Mouse (Mus musculus) layer of hippocampus, adult 11-12 months (tissue): ENCODE measurements around the gene Letmd1.
"Not testable (repeated sequence)": the region's sequence is repeated elsewhere in the genome, so short reads cannot be mapped to it uniquely, and the experiment has no call there.

Experiments used
- DNase-seq: peaks from one replicate; pipeline ENCODE4 v3.0.0; 2022; ENCODE audit warnings: low spot score

Gene Letmd1

DNA sequence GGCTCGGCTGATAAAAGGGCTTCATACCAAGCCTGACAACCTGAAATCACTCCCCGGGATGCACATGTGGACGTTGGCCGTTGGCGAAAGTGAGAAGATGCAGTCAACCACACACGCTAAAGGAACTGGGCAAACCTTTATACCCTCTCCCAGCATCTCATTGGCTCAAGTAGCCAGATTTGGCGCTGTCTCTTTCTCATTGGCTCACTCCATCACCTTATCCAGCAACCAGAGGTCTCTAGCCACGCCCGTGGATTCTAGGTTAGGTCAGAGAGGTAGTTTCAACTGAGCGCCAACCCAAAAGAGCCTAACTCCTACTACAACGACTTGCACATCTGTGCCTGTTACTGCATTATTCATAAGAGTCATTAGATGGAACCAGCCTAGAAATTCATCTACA, 16.3 kb upstream of the Letmd1 start:
- DNase-seq = no peak

DNA sequence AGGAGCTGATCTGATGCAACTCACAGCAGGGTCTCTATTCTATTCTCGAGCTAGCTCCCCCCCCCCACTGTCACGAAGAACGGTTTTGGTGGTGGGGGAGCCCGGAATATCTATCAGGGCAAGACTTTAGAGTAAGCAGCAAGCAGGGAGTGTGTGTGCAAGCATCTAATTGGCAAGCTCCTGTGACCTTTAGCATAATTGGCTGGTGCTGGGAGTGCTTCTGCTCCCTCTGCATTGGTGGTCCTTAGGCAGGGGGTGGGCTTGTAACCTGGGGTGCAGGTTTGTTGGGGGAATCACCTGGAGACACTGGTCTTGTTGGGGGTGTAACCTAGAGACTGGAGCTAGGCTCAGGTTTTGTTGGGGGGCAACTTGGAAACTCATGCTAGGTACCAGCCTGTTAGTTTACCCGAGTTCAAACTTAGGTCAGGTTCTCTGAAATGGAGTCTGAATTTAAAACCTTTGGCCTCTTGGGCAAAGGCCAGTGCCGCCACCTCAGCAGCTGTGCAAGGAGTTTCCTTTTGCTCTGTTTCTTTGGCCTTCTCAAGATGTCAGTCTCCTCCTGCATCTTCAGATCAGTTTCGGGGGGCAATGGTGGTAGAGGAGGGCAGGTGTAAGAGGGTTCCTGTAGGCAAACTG, 12.3 kb upstream of the Letmd1 start:
- no peak for DNase-seq

DNA sequence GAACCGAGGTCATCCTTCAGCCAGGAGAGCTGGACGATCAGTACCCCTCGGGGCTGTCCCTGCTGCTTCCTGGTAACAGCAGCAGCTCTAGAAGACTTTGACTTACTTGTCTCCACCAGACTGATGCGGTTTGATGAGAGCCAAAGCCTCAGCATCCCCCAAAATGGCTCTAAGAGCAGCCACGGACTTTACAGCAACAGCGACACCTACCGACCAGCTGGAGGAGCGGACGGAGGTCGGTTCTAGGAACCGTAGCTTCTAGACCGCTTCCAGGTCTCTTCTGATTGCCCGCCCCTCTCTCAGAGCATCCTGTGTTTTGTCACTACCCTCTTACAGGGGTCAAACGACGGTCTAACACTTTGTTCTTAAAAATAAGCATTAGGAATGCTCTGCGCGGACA, 11.5 kb upstream of the Letmd1 start:
- peak; percentile 64 for DNase-seq

DNA sequence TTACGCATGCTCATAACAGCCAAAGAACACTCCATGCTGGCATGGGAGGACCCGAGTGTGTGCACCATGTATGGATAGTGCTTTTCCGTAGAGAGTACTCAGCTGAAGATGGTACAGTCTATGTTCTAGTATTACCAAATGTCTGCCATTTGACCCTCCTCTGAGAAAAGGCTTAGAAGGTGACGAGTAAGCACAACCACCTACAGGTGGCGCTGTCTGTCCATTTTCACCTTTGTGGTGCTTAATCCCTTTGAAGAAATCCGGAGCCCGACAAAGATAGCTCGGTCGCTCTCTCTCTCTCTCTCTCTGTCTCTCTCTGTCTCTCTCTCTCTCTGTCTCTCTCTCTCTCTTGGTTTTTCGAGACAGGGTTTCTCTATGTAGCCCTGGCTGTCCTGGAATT, 10.8 kb upstream of the Letmd1 start:
- DNase-seq = peak; percentile 57

DNA sequence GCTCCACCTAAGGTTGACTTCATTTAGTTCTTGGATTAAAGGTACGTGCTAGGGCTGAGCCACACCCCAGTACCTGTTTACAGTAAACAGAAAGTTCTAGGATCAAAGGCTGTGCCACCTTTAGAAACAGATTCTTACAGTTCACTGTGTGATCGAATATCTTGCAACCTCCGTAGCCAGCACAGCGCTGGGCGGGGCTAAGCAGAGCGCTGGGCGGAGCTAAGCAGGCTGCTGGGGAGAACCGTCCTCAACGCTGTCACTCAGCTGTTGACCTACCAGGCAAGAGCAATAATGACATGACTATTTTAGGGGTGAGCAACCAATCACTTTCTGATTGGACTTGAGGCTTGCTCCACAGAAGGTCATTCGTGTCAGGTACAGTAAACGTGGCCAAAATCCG, 7.9 kb upstream of the Letmd1 start:
- no peak for DNase-seq

DNA sequence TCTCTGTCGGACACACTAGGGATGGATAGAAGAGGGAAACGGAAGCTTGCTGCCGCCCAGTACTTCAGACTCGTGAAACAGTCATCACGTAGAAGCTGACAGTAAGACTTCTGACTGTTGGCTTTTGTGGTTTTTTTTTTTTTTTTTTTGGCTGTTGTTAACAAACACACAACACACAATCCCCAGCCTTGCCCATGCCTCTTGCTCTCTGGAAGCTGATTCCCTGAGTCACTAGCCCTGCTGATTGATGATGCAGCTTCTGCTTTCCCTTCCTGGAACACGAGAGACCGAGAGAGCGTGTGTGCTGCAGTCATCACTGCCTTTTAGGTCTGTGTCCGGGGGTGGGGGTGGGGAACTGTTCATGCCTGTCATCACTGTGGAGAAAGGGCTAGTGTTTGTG, 7.2 kb upstream of the Letmd1 start:
- no peak for DNase-seq

DNA sequence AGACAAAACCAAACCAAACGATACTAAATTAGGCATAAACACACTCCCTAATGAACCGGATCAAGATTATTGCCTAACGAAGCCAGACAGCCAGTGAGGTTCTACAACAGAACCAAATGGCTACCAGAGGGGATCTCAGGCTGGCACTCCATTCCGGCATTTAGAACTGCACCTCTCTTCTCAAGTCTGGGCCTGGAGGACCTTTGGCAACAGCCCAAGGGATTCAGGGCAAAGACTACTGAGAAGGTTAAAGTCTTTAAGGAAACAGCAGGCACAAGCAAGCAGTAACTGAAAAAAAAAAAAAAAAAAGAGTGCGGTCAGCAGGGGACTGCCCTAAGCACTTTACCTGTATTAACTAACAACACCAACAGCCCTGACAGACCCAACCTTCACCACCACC, 6.7 kb upstream of the Letmd1 start:
- no peak for DNase-seq

DNA sequence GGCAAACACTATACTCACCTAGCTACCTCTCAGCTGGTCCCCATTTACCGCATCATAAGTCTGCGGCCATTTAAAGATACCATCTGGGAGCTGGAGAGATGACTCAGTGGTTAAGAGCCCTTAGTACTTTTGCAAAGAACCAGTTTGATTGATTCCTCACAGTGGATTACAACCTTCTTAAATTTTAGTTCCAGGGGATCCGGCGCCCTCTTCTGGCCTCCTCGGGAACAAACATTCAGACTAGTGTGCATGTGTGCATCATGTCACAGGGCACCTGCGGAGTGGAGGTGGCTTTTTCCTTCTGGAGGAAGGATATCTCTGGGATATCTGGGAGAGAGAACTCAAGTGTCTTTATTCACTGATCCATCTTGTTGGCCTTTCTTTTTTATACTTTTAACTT, 5.1 kb upstream of the Letmd1 start:
- peak; percentile 77 for DNase-seq

DNA sequence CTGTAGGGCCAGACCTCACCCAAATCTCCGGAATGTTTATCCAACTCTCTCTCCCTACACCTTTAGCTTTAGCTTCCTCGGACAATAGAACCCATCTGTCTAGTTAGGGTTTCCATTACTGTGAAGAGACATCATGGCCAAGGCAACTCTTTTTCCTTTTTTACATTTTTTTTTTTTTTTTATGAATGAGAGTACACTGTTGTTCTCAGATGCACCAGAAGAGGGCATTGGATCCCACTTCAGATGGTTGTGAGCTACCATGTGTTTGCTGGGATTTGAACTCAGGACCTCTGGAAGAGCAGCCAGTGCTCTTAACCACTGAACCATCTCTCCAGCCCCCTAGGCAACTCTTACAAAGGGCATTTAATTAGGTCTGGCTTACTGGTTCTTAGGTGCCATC, 3.4 kb upstream of the Letmd1 start:
- DNase-seq = no peak

DNA sequence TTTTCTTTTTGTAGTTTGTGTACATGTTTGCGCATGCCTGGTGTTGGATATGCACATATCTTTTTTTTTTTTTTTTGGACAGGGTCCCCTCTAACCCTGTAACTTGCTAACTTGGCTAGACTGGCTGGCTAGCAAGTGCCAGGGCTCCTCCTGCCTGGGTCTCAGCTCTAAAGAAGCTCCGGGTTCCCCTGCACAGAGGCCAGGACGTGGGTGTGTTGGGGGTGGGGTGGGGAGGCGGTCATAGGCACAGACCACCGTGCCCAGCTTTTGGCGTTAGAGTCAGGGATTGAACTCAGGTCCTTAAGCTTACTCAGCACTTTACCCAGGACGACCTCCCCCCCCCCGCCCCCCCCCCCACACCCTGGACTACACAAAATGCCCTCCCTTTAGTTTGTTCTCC, 1.1 kb upstream of the Letmd1 start:
- DNase-seq = no peak

DNA sequence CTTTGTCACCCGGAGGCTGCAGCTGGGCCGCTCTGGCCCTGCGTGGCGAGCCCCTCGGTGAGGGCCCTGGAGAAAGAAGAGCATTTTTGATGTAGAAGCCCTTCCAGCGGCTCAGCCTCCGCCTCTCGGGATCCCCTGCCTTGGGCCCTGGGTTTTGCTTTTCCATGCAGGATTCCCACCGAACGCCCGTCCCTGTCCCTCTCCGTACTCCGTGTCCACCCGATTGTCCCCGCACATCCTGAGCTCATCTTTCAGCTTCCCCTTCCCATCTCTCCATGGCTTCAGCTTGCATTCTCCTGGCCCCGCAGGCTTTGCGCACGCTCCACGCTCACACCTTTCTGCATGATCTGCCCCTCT, 344 bp downstream of the Letmd1 start:
- no peak for DNase-seq

DNA sequence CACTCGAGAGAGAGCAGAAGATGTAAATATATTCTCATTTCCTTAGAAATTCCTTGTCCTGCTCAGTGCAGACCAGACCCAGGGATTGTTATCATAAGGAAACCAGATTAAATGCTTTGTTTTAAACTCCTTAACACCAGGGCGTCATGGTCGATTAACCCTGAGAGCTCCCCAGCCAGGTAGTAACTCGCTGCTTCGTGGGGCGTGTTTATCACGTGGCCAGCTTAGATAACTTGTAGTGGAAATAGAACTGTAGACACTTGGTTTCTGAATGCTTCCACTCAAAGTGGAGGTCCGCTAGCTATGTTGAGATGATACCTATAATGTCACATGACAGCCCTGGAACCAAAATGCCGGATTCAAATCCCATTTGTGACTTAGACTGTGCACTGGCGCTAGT, 1.2 kb downstream of the Letmd1 start:
- DNase-seq = no peak

DNA sequence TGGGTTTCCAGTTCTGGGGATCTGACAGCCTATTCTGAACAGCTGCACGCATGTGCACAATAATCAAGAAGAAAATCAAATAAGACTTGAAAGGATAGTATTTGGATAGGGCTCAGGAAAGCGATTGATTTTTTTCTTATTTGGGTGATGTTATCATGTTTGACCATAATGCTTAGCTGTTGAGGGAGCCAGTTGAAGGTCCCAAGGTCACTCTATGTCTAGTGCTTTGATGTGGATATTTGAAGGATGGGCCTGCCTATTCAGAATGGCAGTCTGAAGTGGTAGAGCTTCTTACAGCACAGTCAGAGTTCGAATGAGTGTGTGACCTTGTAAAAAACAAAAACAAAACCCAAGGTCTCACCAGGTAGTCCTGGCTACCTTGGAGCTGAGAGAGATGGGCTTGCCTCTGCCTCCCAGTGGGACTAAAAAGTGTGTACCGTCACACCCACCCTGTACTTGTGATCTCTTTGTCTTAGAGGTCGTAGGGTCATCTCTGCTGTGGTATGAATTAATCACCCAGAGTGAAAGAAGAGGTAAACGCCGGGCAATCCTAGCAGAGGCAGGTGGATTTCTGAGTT, 5.2 kb downstream of the Letmd1 start:
- DNase-seq = no peak

DNA sequence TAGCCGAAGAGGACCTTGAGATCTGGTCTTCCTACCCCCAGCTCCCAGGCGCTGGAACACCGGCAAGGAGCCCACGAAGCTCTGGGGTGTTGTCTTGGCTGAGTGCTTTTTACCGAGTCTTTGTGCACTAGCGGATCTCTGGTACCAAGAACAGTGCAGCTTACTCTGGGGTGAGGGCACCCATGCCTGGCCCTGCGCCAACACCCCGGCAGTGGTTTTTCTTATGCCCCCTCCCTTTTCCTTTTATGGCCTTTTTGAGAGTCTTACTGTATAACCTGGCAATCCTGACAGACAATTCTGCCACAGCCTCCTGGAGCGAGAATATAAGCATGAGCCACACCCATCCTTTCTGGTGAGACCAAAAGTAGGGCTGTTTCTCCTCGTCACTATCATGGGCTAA, 9.5 kb downstream of the Letmd1 start:
- DNase-seq = no peak

DNA sequence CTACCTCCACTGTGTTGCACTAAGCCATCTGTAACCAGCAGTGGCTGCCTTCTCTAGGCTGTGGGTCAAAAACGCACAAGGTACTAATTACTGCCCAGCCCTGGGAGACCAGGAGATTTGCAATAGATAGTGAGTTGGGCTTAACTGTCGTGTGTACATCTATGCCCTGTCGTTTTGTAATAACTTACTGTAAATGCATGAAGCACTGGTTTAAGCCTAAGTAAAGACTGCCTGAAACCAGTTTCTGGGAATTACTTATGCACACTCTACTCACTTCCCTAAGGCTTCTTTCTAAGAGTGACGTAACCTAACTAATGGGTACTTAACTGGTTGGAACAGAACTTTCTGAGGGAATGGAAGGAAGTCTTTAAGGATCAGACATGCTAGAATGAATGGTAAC, 10.1 kb downstream of the Letmd1 start:
- no peak for DNase-seq

DNA sequence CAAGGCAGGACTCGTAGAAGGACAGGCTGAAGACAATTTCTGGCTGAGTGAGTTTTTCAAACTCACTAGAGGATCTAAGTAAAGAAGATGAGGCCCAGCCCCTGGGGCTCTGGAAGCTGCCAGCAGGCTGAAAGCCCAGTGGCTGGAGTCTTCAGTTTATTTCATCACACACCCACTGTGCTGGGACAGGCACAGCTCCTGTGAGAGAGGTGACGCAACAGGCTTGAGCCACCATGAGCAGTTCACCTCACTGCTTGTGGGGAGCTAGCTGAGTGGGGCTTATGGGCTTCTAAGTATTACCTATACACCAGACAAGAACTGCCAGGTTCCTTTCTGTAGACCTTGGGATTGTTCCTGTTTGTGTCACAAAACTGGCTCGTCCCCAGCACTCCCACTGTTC, 16.8 kb downstream of the Letmd1 start:
- no peak for DNase-seq

DNA sequence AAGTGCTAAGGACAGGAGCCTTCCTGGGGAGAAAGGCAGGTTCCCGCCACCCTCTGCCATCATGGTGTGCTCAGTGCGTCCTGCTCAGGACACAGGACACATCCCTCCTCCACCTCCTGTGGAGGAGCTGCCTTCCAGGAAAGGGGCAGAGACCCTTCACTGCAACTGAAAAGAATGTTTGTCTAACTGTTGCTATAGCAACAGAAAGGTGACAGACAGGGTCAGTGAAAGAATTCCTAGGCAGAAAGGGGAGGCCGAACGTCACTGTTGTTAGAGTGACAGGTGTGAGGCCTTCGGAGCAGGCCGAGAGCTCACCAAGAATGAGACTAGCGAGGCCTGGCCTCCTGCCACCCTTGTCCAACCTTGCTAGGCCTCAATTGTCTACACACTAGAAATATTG, 17.6 kb downstream of the Letmd1 start:
- no peak for DNase-seq

DNA sequence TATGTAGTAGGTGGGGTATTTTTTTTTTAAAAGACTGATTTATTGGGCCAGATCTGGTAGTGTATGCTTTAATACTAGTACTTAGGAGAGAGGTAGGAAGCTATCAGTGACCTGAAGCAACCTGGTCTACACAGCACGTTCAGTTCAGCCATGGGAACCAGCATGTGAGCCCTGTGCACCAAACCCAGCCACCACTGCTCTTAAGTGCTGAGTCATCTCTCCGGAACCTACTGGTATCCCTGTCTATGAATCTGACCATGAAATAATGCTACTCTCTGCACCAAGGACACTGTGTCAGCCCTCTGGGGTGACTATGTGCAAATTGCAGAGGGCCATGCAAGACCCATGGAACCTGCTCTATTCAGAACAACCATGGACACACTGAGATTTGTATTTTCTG, 18.2 kb downstream of the Letmd1 start:
- DNase-seq = no peak

DNA sequence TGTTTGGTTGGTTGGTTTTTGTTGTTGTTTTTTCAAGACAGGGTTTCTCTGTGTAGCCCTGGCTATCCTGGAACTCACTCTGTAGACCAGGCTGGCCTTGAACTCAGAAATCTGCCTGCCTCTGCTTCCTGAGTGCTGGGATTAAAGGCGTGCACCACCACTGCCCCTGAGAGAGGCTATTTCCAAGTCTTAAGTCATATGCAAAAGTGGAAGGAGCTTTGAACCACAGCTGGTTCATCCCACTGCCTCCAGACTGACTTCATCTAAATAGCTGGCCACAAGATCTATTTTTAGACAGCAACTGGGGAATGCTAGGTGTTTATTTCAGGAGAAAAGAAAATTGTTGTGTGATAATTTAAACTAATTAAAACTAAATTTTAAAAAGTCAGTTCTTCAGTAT, 19.5 kb downstream of the Letmd1 start:
- DNase-seq = not testable (repeated sequence)

DNA sequence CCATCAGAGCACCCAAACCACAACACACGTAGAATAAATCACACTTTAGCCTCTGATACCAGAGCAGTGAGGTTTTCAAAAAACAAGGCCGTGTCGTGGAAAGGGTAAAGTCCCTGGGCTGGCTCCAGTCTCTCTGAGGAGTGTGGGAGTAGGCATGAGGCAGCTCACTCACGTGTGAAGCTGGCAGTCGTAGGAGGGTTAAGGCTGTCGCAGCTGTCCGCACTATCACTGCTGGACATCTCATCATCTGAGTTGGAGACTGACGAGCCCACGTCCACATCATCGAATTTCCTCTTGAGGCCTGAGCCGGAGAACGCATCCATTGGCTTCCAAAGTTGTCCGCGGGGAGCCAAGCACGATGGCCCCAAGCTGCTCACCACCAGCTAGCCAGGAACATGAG, 20.4 kb downstream of the Letmd1 start:
- DNase-seq = no peak

DNA sequence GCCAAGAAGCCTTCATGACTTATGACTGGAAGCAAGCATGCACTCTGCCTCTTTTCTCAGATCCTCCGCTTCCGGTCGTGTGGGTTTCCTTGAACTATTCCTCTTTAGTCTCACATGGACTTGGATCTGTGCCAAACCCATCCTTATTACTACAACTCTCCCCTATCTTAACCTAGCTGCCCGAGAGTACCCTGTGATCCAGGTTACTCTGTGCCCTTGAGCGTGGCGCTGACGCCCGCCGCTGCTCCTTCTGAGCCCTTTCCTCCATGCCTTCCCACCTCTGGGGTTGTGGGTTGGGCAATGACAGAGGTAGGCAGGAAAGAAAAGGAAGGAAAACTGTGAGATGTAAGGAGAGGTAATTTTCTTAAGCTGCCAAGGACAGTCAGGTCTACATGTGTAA, 23.1 kb downstream of the Letmd1 start:
- no peak for DNase-seq

DNA sequence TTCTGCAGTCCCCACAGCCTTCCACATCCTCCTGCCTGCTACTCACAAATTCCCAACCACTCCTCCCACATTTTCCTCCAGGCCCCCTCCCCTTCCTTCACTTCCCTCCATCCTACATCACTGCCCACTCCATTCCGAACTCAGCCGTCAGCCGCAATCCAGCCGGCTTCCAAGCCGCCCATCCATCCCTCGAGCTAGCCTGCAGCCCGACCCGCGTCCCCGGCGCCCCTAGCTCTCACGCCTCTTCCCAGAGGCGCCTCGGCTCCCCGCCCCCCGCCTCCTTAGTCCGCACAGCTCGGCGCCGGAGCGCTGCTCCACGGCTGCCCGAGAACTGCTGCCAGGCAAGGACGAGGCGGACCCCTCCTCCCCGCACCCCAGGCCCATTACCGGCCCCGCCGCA, 25.8 kb downstream of the Letmd1 start:
- peak; percentile 36 for DNase-seq

DNA sequence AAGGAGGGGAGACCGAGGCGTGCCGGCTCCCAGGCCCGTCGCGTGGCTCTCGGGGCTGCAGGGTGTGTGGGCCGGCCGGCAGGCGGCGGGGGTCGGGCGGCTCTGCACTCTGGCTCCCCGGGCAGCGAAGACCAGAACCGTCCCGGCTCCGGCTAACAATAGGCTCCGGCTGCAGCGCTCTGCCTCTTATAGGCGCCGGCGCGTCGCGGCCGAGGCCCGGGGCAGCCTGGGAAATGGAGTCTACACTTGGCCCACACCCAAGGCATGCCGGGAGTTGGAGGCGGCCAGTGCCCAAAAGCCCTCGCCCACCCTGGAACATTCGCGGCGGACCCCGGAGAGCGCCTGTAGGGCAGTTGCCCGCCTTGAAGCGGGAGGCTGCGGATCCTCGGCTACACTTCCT, 26.3 kb downstream of the Letmd1 start, which contains the start of gene Csrnp2:
Csrnp2 (minus strand) TSS at position 387 of the 400 bp plus-strand sequence.
- DNase-seq = peak; percentile 95

DNA sequence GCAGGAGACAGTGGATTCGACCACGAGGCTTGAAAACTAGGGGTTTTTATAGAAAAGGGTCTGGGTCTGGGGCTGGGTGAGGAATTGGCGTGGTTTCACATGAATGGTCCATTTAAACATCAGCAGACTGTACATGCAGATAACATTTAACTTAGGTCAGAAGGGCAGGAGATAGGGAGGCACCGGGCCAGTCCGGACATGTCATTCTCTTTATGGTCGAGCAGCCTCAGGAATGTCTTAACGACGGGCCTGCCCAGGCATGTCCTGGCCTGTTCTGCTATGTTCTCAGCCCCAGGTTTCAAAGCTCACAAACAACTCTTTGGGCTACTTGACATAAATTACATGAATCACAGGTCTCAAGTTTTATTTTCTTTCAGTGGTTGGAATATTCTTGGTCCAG, 30.7 kb downstream of the Letmd1 start:
- not testable (repeated sequence) for DNase-seq
